Mouse (Mus musculus) layer of hippocampus, adult 2 months (tissue): ENCODE data around the gene Otud3. TPM values are rescaled to one million over a fixed set of nuclear protein-coding genes. Genes with fewer than 3 reads are reported as not detected.
"Not testable (repeated sequence)": the region's sequence is repeated elsewhere in the genome, so short reads cannot be mapped to it uniquely, and the experiment has no call there.

Source experiments
- DNase-seq, 2 experiments: peaks; one replicate each; pipeline ENCODE4 v3.0.0; 2022; ENCODE audit warnings: low spot score in 2 of 2
- H3K27ac ChIP-seq: fragments of 200-600 bp; 2 replicates; pipeline ENCODE4 v1.8.1; 2022
- H3K4me3 ChIP-seq: fragments of 200-600 bp; 2 replicates; pipeline ENCODE4 v1.8.1; 2022; ENCODE audit warnings: mild to moderate bottlenecking
- CTCF ChIP-seq: fragments of 200-600 bp; conservative IDR thresholded peaks from 2 replicates; pipeline ENCODE4 v1.8.1; 2022; ENCODE audit warnings: antibody characterized with exemption, mild to moderate bottlenecking, moderate library complexity
- total RNA-seq, 2 experiments: library from RNA; stranded (reverse); gene quantifications; 2 replicates each; pipeline ENCODE4 v1.2.3; 2021

Otud3 gene
- total RNA-seq, 2 experiments from 2014 or later = 10.4 to 13.9 TPM

DNA sequence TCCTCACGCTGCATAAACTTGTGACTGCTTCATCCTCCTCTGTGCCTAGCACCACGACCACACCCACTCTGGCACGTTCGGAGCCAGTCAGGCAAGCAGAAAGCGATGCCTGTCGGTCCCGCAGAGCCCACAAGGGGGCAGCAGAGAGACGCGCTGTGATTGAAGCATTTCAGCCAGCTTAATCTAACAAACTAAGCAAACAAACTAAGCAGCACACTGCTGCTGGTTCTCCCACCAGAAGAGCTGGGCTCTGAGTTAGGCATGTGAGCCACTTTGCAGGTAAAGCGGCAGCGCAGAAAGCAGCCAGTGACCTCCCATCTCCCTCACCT lies 8.3 kb upstream of the Otud3 start:
- DNase-seq = peak; percentile 94 to 100
- no peak overlapping the region for H3K27ac ChIP-seq
- H3K4me3 ChIP-seq = no peak overlapping the region
- peak; percentile 100 for TF ChIP-seq CTCF

GRCm38 (mm10) chr4:138921254-138922130 lies 7.7 kb upstream of the Otud3 start:
- Histone ChIP-seq H3K27ac (no peak overlapping the region), H3K4me3 (no peak overlapping the region)
- no peak for DNase-seq
- peak; percentile 15 for TF ChIP-seq CTCF

DNA sequence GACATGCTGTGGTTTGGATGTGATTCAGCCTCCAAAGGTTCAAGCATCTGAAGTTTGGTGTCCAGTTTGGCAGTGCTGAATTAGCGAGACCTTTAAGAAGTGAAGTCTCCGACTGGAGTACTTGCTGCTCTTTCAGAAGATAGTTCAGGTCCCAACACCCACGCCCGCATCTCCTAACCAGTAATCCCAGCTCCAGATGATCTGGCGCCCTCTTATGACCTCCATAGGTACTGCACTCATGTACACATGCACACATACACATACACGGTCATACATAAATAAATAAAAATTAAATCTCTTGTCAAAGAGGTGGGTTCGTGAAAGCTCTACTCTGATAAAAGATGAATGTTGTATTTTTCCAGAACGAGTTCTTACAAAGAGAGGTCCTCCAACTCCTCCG lies 3.5 kb upstream of the Otud3 start:
- Histone ChIP-seq H3K4me3 (no peak overlapping the region), H3K27ac (no peak overlapping the region)
- TF ChIP-seq CTCF = peak; percentile 60
- DNase-seq = no peak

GRCm38 (mm10) chr4:138913141-138913787 lies 481 bp downstream of the Otud3 start:
- no peak for TF ChIP-seq CTCF
- Histone ChIP-seq H3K4me3 (peak overlapping the region; percentile 77), H3K27ac (peak overlapping the region; percentile 92)
- DNase-seq = peak in 1 of 2 experiments; percentile 18

DNA sequence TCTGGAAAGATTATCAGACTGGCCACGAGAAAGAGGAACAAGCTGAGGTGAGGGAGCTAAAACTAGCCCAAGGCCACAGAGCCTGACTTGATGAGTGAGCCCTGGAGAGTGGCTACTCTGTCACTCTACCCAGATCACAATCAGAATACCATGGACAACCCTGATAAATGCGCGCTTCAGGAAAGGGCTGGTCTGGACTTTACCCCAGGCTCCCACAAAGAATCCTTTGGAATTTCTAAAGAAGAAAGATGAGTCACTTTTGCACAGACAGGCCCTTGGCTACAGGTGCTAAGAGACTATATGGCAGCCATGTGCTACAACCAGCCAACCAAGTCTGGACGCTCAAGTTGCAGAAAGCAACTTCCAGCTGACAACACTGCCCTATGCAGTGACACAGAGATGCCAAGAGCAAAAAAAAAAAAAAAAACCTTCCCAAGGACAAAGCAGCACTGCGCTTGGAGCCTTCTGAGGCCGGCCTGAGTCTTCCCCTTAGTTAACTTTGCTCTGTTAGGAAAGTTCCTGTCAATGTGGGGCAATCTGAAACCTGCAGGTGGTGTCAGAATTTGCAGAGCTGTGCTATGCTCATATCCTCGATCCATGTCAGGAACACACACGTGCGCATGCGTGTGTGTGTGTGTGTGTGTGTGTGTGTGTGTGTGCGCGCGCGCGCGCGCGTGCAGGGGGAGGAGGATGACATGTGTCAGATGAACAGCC lies 8.0 kb downstream of the Otud3 start:
- H3K4me3 ChIP-seq = no peak overlapping the region
- TF ChIP-seq CTCF = no peak
- DNase-seq = no peak
- no peak overlapping the region for H3K27ac ChIP-seq

DNA sequence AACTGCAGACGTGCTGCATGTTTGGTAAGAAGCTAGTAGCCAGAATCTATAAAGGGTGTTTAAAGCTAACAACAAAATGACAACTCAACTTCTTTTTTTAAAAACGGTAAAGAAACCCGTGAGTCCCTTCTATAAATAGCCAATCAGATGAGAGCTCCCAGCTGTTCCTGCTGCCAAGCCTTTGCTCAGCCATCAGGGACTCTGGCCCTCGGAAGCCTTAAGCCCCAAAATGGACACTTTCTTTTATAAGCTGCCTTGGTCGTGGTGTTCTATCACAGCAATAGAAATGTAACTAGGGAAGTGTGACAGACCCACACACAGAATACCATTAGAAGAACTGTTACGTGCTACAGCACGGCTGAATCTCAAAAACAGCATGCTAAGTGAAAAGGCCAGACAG lies 14.4 kb downstream of the Otud3 start:
- no peak overlapping the region for H3K4me3 ChIP-seq
- DNase-seq = no peak
- no peak overlapping the region for H3K27ac ChIP-seq
- TF ChIP-seq CTCF = no peak

DNA sequence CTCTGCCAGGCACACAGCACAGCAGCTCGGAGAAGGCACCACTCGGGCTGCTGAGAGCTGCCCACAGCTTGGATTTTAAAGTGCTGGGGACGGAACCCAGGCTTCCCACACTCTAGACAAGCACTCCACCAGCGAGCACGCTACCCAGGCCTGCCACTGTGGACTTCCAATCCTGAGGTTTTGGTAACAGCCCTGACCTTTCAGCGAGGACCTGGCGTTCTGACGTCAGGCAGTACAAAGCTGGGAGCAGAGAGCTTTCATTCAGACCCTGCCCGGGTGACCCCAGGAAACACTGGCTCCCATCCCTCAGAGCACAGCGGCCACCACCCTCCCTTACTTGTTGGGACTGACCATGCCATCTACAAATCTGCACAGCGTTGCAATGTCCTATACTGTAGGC lies 20.0 kb downstream of the Otud3 start:
- not testable (repeated sequence) for H3K27ac ChIP-seq, H3K4me3 ChIP-seq, DNase-seq

- Histone ChIP-seq H3K27ac (no peak overlapping the region), H3K4me3 (no peak overlapping the region)
- TF ChIP-seq CTCF = no peak
- no peak for DNase-seq
Measured at GRCm38 (mm10) chr4:138892655-138893054, 21.1 kb downstream of the Otud3 start.

DNA sequence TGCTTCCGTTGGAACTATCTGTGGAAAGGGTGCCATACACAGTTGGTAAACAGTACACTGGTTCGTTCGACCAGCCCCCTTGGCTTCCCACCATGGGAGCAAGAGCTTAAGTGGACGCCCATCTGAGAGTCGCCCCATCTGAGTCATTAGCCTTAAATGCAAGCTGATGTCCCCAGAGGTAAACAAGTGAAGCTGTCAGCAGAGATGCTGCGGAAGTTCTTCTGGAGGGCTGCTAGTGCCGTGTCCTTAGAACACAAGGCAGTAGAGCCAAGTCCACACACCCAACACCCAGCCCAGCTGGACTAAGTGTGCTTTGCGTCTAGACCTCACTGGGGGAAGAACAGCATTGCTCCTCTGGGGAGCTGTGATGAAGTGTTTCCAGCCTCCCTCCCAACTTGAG lies 24.1 kb downstream of the Otud3 start:
- DNase-seq = no peak
- TF ChIP-seq CTCF = no peak
- H3K4me3 ChIP-seq = no peak overlapping the region
- H3K27ac ChIP-seq = no peak overlapping the region

GRCm38 (mm10) chr4:138889165-138889564 lies 24.6 kb downstream of the Otud3 start:
- no peak overlapping the region for H3K4me3 ChIP-seq
- DNase-seq = no peak
- H3K27ac ChIP-seq = no peak overlapping the region
- no peak for TF ChIP-seq CTCF

DNA sequence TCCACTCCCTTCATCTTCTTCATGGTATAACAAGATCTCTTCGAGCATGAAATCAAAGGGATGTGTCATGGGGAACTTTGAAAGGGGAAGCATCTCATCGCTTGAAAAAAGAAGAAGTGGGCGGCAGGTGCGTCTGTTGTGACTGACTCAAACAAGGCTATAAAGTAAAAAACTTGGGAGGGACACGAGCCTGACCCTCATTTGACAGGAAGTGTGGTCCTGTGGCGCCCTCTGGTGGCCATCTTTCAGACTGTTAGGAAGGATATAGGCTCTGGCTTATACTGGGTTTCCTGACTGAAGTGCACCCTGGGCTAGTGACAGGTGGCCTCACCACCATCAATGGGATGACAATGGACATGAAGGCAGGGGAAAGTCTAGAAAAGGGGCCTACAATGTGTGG lies 29.5 kb downstream of the Otud3 start:
- Histone ChIP-seq H3K27ac (no peak overlapping the region), H3K4me3 (no peak overlapping the region)
- DNase-seq = peak; percentile 70 to 90
- TF ChIP-seq CTCF = peak; percentile 97

- DNase-seq = no peak
- TF ChIP-seq CTCF = no peak
- no peak overlapping the region for H3K27ac ChIP-seq
- H3K4me3 ChIP-seq = no peak overlapping the region
Measured at GRCm38 (mm10) chr4:138882179-138882578, 31.6 kb downstream of the Otud3 start.

GRCm38 (mm10) chr4:138880811-138881584 lies 32.7 kb downstream of the Otud3 start:
- Histone ChIP-seq H3K27ac (no peak overlapping the region), H3K4me3 (no peak overlapping the region)
- no peak for DNase-seq
- no peak for TF ChIP-seq CTCF
